Mouse (Mus musculus): Measurements from ENCODE around the gene Xlr4a. TPM values are rescaled to one million over a fixed set of nuclear protein-coding genes. Genes with fewer than 3 reads are reported as not detected.
"Not testable (repeated sequence)": the region's sequence is repeated elsewhere in the genome, so short reads cannot be mapped to it uniquely, and the experiment has no call there.

The Xlr4a gene
- 0.36 TPM in 1 of 2 replicates, not detected in the other for polyA plus RNA-seq (2014; fragmentation: Nextera tagmentation; extraction: Ambion mirVana)

- not testable (repeated sequence) for H3K36me3 ChIP-seq (ENCODE audit: control insufficient read depth, insufficient read depth, low read length); H3K4me1 ChIP-seq (replicated peaks; ENCODE audit: control insufficient read depth, insufficient read depth, low read length); H3K4me2 ChIP-seq (ENCODE audit: low read depth, low read length, severe bottlenecking); H3K9me3 ChIP-seq (ENCODE audit: control insufficient read depth, low read length); H3K4me3 ChIP-seq (ENCODE audit: low read depth, low read length); DNase-seq (ENCODE audit: low spot score); ATAC-seq (replicated peaks; ENCODE audit: low FRiP score); H3K27me3 ChIP-seq (ENCODE audit: control insufficient read depth, insufficient read depth, low read length); H3K9ac ChIP-seq (ENCODE audit: low read length); H3K27ac ChIP-seq (ENCODE audit: low read depth, low read length)
- 88% methylated on average over 17 of the region's 19 CpGs for WGBS
Measured at GRCm38 (mm10) chrX:73082267-73083055, at the start of gene Xlr4a. Xlr4a (minus strand) TSS chrX:73082478.

- H3K27me3 ChIP-seq (ENCODE audit: control insufficient read depth, insufficient read depth, low read length); H3K36me3 ChIP-seq (ENCODE audit: control insufficient read depth, insufficient read depth, low read length); H3K9me3 ChIP-seq (ENCODE audit: control insufficient read depth, low read length); H3K9ac ChIP-seq (ENCODE audit: low read length); H3K4me1 ChIP-seq (replicated peaks; ENCODE audit: control insufficient read depth, insufficient read depth, low read length); H3K27ac ChIP-seq (ENCODE audit: low read depth, low read length); ATAC-seq (replicated peaks; ENCODE audit: low FRiP score); H3K4me3 ChIP-seq (ENCODE audit: low read depth, low read length); H3K4me2 ChIP-seq (ENCODE audit: low read depth, low read length, severe bottlenecking); DNase-seq (ENCODE audit: low spot score): not testable (repeated sequence)
- no CpG with 5 or more reads among the region's 12 CpGs for WGBS
Measured at GRCm38 (mm10) chrX:73122859-73123829, 40.9 kb upstream of the Xlr4a start.

- no CpG with 5 or more reads among the region's 7 CpGs for WGBS
- ATAC-seq (replicated peaks; ENCODE audit: low FRiP score); H3K27ac ChIP-seq (ENCODE audit: low read depth, low read length); H3K4me2 ChIP-seq (ENCODE audit: low read depth, low read length, severe bottlenecking); H3K27me3 ChIP-seq (ENCODE audit: control insufficient read depth, insufficient read depth, low read length); H3K9me3 ChIP-seq (ENCODE audit: control insufficient read depth, low read length); H3K9ac ChIP-seq (ENCODE audit: low read length); H3K36me3 ChIP-seq (ENCODE audit: control insufficient read depth, insufficient read depth, low read length); H3K4me3 ChIP-seq (ENCODE audit: low read depth, low read length); H3K4me1 ChIP-seq (replicated peaks; ENCODE audit: control insufficient read depth, insufficient read depth, low read length); DNase-seq (ENCODE audit: low spot score): not testable (repeated sequence)
Measured at GRCm38 (mm10) chrX:73116747-73117146, 34.5 kb upstream of the Xlr4a start, which contains the start of gene Gm14685. Gm14685 (plus strand) TSS chrX:73117047.

- H3K27me3 ChIP-seq (ENCODE audit: control insufficient read depth, insufficient read depth, low read length); H3K9me3 ChIP-seq (ENCODE audit: control insufficient read depth, low read length); H3K4me3 ChIP-seq (ENCODE audit: low read depth, low read length); ATAC-seq (replicated peaks; ENCODE audit: low FRiP score); H3K36me3 ChIP-seq (ENCODE audit: control insufficient read depth, insufficient read depth, low read length); H3K27ac ChIP-seq (ENCODE audit: low read depth, low read length); H3K4me1 ChIP-seq (replicated peaks; ENCODE audit: control insufficient read depth, insufficient read depth, low read length); H3K9ac ChIP-seq (ENCODE audit: low read length); H3K4me2 ChIP-seq (ENCODE audit: low read depth, low read length, severe bottlenecking); DNase-seq (ENCODE audit: low spot score): not testable (repeated sequence)
- 81% methylated on average over 12 of the region's 13 CpGs for WGBS
Measured at GRCm38 (mm10) chrX:73096941-73097508, 14.7 kb upstream of the Xlr4a start, which contains the start of gene Xlr3a. Xlr3a (minus strand) TSS chrX:73097095.

GRCm38 (mm10) chrX:73066765-73067312 is 15.4 kb downstream of the Xlr4a start:
- not testable (repeated sequence) for H3K27ac ChIP-seq (ENCODE audit: low read depth, low read length); H3K4me2 ChIP-seq (ENCODE audit: low read depth, low read length, severe bottlenecking); H3K36me3 ChIP-seq (ENCODE audit: control insufficient read depth, insufficient read depth, low read length); ATAC-seq (replicated peaks; ENCODE audit: low FRiP score); DNase-seq (ENCODE audit: low spot score); H3K4me3 ChIP-seq (ENCODE audit: low read depth, low read length); H3K27me3 ChIP-seq (ENCODE audit: control insufficient read depth, insufficient read depth, low read length); H3K9me3 ChIP-seq (ENCODE audit: control insufficient read depth, low read length); H3K4me1 ChIP-seq (replicated peaks; ENCODE audit: control insufficient read depth, insufficient read depth, low read length); H3K9ac ChIP-seq (ENCODE audit: low read length)
- no CpG with 5 or more reads among the region's 5 CpGs for WGBS

- H3K36me3 ChIP-seq (ENCODE audit: control insufficient read depth, insufficient read depth, low read length): no peaks in the 10 kb centered on the region
- H3K4me2 ChIP-seq (ENCODE audit: low read depth, low read length, severe bottlenecking): peak within 1 kb of the TSS; percentile 46
- ATAC-seq (replicated peaks; ENCODE audit: low FRiP score): peak; percentile 56
- no peaks in the 10 kb centered on the region for H3K4me1 ChIP-seq (replicated peaks; ENCODE audit: control insufficient read depth, insufficient read depth, low read length)
- no peaks in the 10 kb centered on the region for H3K9me3 ChIP-seq (ENCODE audit: control insufficient read depth, low read length)
- DNase-seq (ENCODE audit: low spot score): no peak
- WGBS: 27% methylated on average over 7 of the region's 7 CpGs
- peak within 1 kb of the TSS; percentile 54 for H3K9ac ChIP-seq (ENCODE audit: low read length)
- H3K27ac ChIP-seq (ENCODE audit: low read depth, low read length): no peak within 1 kb of the TSS
- H3K27me3 ChIP-seq (ENCODE audit: control insufficient read depth, insufficient read depth, low read length): no peaks in the 10 kb centered on the region
- H3K4me3 ChIP-seq (ENCODE audit: low read depth, low read length): peak within 1 kb of the TSS; percentile 16; the same call in 1 of the 2 replicates
Measured at GRCm38 (mm10) chrX:73064415-73064793, 17.9 kb downstream of the Xlr4a start, which contains the start of gene Pnma3. Pnma3 (plus strand) TSS chrX:73064787.

GRCm38 (mm10) chrX:73063512-73064414 is 18.5 kb downstream of the Xlr4a start:
- peak overlapping the region; percentile 54 for H3K9ac ChIP-seq (ENCODE audit: low read length)
- H3K4me1 ChIP-seq (replicated peaks; ENCODE audit: control insufficient read depth, insufficient read depth, low read length): no peaks in the 10 kb centered on the region
- no peaks in the 10 kb centered on the region for H3K36me3 ChIP-seq (ENCODE audit: control insufficient read depth, insufficient read depth, low read length)
- H3K9me3 ChIP-seq (ENCODE audit: control insufficient read depth, low read length): no peaks in the 10 kb centered on the region
- peak; percentile 70 for DNase-seq (ENCODE audit: low spot score)
- 26% methylated on average over 22 of the region's 24 CpGs for WGBS
- no peaks in the 10 kb centered on the region for H3K27me3 ChIP-seq (ENCODE audit: control insufficient read depth, insufficient read depth, low read length)
- H3K4me2 ChIP-seq (ENCODE audit: low read depth, low read length, severe bottlenecking): peak overlapping the region; percentile 46
- peak; percentile 67 for ATAC-seq (replicated peaks; ENCODE audit: low FRiP score)
- peak overlapping the region; percentile 16; the same call in 1 of the 2 replicates for H3K4me3 ChIP-seq (ENCODE audit: low read depth, low read length)
- no peak overlapping the region for H3K27ac ChIP-seq (ENCODE audit: low read depth, low read length)
